Mouse (Mus musculus) brain, embryonic 14.5 days (tissue): Measurements from ENCODE around the gene Camta1.

Source experiments
- CTCF ChIP-seq: fragments of 200-500 bp; IDR thresholded peaks from 2 replicates; pipeline ENCODE4 v1.5.1; 2012; ENCODE audit warnings: inconsistent platforms, mild to moderate bottlenecking, moderate library complexity, borderline replicate concordance; ENCODE audit not compliant: insufficient read depth, insufficient read length; ENCODE audit errors: extremely low read depth
- POLR2A ChIP-seq: fragments of 200-500 bp; IDR thresholded peaks from 2 replicates; pipeline ENCODE4 v1.6.1; 2012; ENCODE audit warnings: mild to moderate bottlenecking, inconsistent platforms, borderline replicate concordance; ENCODE audit not compliant: poor library complexity, insufficient read depth, insufficient read length, severe bottlenecking; ENCODE audit errors: extremely low read depth

DNA sequence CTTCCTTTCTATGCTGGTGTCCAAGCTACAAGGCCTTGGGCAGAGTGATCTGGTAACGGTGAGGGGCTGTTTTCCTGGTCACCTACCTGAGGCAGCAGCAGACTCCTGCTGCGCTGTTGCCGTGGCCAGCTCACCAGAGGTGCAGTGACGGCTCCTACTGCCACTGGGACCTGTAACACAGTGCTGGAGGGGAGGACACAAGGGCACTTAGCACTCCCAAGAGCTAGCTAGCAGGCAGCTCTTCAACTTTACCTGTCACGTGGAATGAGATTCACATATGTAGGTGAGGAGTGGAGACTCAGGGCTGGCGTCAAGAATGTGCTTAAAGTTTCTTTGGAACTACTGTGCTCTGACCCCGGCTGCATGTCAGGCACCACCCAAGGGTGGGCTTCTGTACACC is 851.4 kb downstream of the Camta1 start:
- TF ChIP-seq CTCF = no peak
- TF ChIP-seq POLR2A = no peak
